Mouse (Mus musculus) layer of hippocampus, adult 8-10 months (tissue): ENCODE measurements around the gene 1700016K19Rik. TPM values are rescaled to one million over a fixed set of nuclear protein-coding genes. Genes with fewer than 3 reads are reported as not detected.
"Not testable (repeated sequence)": the region's sequence is repeated elsewhere in the genome, so short reads cannot be mapped to it uniquely, and the experiment has no call there.

Experiments
- DNase-seq, 2 experiments: peaks; one replicate each; pipeline ENCODE4 v3.0.0; 2022; ENCODE audit warnings: low spot score in 2 of 2
- total RNA-seq, 4 experiments: library from RNA; stranded (reverse); gene quantifications; 2 replicates each; pipeline ENCODE4 v1.2.4; 2022

The 1700016K19Rik gene
- total RNA-seq, 4 experiments from 2014 or later = 1.8 to 4.4 (median 2.4) TPM

- no peak for DNase-seq
These were observed 15.1 kb upstream of the 1700016K19Rik start for GRCm38 (mm10) chr11:75984581-75984980.

DNA sequence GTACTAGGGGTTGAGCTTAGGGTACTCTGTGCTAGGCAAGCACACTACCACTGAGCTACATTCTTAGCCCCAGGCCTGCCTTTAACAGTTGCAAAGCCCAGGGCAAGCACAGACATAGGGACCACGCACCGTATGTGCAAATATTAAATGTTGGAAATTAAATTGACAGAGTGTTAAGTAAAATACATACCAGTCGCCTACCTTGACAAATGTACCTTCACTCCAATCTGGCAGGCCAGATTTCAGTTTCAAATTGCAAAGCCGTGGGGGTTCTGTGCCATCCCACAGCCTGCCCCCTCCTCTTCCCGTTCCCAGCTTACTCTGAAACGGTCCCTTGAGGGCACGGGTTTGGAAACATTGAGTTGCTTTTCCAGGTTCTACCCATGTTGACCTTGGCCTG is 13.8 kb upstream of the 1700016K19Rik start:
- peak; percentile 33 to 48 for DNase-seq

- DNase-seq = peak; percentile 32 to 67
These were observed 8.5 kb upstream of the 1700016K19Rik start for GRCm38 (mm10) chr11:75990965-75991835.

- DNase-seq = no peak
These were observed 7.8 kb upstream of the 1700016K19Rik start for GRCm38 (mm10) chr11:75991911-75992310.

- DNase-seq = no peak
These were observed 7.2 kb upstream of the 1700016K19Rik start for GRCm38 (mm10) chr11:75992481-75992880.

DNA sequence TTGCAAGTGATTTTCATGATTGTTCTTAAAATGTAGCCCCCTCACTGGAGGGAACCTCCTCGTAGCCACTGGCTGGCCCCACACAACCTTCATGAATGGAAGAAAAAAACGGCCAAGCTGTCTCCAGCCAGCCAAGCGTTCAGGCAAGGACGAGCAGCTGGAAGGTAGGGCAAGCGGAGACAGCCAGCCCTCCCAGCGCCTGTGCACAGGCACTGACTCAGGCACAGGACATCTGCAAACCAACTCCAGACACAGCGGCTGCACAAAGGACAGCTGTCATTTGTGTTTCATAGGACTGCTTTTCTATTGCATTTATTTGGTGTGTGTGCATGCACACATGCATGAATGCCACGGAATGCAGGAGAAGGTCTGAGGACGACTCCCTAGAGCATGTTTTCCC is 5.4 kb upstream of the 1700016K19Rik start:
- no peak for DNase-seq

DNA sequence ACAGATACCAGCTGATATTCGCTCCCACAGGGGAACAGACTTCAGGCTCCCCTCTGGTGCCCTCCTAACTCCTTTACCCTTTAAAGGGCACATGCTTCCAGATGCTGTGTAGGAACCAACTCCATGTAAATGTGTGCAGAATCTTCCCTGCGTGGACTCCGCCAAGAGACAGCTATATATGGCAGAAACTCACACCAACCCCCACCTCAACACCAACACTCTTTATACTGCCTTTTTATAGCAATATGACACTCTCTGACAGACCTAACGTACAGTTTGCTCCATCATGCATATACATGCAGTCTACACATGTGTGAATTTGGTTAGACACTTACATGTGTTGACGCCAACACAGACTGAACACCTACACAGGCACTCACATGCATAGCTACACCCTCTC is 989 bp downstream of the 1700016K19Rik start:
- DNase-seq = no peak

GRCm38 (mm10) chr11:76001237-76001878 is 1.6 kb downstream of the 1700016K19Rik start:
- no peak for DNase-seq

GRCm38 (mm10) chr11:76004276-76004675 is 4.6 kb downstream of the 1700016K19Rik start:
- not testable (repeated sequence) for DNase-seq

DNA sequence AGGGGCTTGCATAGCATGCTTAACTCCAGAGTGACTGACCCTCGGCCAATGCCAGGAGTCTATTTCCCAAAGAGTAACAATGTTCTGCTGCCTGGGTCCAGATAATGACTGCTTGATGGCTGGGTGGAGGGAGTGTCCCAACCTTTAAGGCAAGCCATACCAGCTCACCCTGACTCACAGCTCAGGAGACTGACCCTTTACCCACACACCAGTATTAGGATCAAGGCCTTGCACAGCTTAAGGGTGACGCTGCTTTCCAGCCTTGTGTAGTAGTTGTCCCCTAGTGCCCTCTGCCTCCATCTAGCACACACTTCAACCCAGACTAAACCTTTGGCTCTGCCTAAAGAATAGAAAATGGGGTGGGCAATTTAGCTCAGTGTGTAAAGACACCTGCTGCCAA is 8.4 kb downstream of the 1700016K19Rik start:
- DNase-seq = no peak

DNA sequence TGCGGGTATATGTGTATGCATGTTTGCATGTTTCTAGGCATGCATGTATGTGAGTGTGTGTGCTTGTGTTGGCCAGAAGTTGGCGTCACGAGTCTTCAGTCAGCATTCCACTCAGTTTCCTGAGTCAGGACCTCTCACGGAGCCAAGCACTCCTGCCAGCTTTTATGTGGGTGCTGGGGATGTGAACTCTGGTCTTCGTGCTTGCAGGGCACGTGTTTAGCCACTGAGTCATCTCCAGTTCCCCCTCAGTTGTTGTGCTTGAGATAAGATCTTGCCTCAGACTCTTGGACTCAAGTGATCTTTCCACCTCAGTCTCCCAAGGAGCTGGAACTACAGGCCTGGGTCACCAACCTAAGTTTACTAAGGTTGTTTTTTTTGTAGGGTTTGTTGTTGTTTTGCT is 9.4 kb downstream of the 1700016K19Rik start:
- DNase-seq = no peak

- DNase-seq = no peak
These were observed 11.3 kb downstream of the 1700016K19Rik start for GRCm38 (mm10) chr11:76010838-76011624.

DNA sequence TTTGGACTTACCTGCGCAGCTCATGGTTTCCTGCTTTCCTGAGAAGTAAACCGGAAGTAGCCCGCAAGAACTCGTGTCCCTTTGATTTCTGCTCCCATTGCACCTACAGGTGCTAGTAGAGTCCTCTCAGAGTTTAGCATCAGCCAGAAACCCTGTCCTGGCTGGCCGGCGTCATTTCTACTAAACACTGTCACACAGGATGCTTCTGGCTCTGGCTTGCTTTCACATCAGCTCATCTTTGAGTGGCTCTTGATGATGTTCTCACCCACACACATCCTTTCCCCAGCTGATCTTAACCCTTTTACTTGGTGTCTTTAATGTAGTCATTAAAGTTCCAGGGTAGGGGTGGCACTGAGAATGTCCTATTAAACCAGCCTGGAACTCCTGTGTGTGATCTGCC is 15.5 kb downstream of the 1700016K19Rik start:
- DNase-seq = no peak

GRCm38 (mm10) chr11:76015814-76016213 is 16.1 kb downstream of the 1700016K19Rik start:
- no peak for DNase-seq

GRCm38 (mm10) chr11:76019879-76020278 is 20.2 kb downstream of the 1700016K19Rik start:
- no peak for DNase-seq

DNA sequence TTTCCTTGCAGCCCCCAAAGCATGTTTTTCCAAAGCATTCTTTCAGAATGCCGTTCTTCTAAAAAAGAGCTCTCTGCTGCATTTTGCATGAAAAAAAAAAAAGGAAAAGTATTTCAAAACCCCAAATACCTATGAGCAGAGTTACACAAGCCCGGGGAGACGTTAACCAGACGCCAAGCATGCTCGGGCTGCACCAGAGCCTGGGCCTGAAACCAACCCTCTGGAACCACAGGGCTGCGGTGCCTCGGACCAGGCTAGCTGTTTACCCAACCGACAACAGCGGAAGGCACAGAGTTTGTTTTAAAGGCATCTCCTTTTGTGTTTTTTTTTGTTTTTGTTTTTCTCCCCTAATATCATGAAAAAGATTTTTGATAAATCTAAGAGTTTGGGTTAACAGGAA is 21.2 kb downstream of the 1700016K19Rik start:
- DNase-seq = no peak

DNA sequence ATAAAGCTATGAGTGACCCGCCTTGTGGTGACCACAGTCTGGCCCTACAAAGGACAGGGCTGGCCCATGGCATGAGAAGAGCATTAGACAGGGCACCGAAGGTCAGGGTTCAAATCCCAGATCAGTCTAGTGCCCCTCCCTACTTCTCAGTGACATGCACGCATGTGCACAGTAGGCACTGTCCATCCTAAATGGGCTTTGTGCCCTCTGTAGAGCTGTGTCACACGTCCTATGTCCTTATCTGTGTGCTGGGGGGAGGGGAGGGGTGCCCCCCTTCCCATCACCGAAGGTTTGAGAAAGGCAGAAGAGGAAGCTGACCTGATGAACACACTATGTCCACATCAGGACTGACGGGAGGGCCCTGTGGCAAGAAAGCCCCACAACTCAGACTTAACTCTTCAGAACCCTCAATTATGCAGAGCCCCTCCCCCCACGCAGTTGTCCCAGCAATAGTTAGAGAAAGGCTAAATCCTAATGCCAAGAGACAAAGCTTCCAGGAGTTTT is 25.4 kb downstream of the 1700016K19Rik start:
- no peak for DNase-seq

DNA sequence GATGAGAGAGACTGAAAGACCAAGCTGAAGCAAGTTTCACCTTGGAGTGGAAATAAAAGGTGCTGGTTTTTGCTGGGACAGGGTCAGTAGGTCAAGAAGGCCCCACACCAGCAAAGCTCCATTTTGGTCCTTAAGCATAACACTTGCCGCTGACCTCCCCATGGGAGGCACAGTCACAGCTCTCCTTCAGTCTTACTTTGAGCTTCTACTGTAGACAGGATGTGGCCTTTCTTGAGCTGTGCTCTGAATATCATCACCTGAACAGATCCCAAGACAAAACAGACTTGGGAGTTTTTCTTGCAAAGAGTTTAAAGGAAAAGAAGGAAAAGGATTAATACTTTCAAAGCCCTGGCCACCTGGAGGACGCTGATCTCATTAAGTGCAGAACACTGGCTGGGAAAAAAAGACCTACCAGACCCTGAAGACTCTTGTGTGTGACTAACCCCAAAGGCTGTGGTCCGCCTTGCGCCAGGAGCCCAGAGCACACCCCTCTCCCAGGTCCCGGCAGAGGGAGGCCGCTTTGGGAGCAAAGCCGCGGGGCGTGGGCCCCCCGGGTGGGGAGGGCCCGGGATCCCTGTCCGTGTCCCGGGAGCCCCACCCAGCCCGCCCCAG is 26.9 kb downstream of the 1700016K19Rik start:
- DNase-seq = no peak

GRCm38 (mm10) chr11:76027139-76028071 is 27.7 kb downstream of the 1700016K19Rik start, which contains the start of gene Rflnb:
Rflnb (minus strand) TSS chr11:76027782.
- peak in 1 of 2 experiments; percentile 47 for DNase-seq

DNA sequence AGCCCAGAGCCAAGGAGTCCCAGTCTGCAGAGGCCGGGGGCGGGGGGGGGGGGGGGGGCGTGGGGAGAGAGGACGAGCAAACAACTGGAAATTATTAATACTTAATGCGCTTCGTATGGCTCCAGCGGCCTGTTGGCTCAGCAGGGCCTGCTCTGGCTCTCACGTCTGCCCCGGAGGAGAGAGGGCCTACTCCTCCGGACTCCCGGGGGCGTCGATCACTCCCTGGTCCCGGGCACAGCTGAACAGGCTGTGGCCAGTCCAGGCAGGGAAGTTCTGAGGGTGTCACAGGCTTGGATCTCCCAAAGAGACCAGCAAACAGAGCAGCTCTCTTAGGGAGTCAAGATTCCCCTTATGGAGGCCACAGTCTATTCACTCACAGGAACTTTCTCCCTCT is 28.4 kb downstream of the 1700016K19Rik start:
- DNase-seq = no peak
